Mouse (Mus musculus) brain, adult 2 months (tissue): ENCODE data around the gene Olfr493.

Source experiments
- DNase-seq: peaks from one replicate; pipeline ENCODE4 v3.0.0; 2011; ENCODE audit warnings: low read depth, low spot score

Olfr493 gene

DNA sequence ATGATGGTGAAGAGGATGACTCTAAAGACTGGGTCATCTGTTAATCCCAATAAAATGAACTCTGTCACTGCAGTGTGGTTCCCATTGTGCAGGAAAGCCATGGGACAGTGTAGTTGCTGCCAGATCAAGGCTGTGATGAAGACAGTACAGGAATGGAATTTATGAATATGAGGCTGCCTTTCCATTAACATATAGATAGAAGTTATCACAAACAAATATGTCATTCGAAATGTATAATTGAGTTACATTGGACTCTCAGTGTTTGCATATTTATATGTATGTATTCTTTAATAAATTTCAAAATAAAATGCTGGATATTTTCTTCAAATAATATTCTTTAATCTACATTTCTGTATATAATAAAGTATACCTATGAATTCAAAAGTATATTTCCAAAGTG lies at the start of gene Olfr493:
Gene Olfr493, minus strand, starts transcription at position 101 of the 400 bp plus-strand sequence.
- DNase-seq, result no peak

- no peak for DNase-seq
Measured at GRCm38 (mm10) chr7:108392867-108393266, 46.1 kb upstream of the Olfr493 start, which contains the start of gene Olfr495. Gene Olfr495, plus strand, starts transcription at chr7:108393167.

GRCm38 (mm10) chr7:108365035-108365434 lies 18.3 kb upstream of the Olfr493 start, which contains the start of gene Olfr494:
Gene Olfr494, plus strand, starts transcription at chr7:108365335.
- no peak for DNase-seq

DNA sequence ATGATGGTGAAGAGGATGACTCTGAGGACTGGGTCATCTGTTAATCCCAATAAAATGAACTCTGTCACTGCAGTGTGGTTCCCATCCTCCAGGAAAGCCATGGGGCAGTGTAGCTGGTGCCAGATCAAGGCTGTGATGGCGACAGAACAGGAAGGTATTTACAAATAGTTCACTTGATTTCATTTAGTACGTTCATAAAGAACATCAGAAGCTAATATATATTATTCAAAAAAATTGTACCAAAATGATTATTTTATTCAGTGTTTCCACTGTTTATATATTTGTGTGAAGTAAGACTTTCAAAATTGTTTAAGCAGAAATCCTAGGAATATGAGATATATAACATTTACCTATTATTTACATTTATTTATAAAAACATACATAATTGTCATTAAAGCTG lies 23.2 kb downstream of the Olfr493 start, which contains the start of gene Olfr492:
Gene Olfr492, minus strand, starts transcription at position 101 of the 400 bp plus-strand sequence.
- DNase-seq, result no peak

DNA sequence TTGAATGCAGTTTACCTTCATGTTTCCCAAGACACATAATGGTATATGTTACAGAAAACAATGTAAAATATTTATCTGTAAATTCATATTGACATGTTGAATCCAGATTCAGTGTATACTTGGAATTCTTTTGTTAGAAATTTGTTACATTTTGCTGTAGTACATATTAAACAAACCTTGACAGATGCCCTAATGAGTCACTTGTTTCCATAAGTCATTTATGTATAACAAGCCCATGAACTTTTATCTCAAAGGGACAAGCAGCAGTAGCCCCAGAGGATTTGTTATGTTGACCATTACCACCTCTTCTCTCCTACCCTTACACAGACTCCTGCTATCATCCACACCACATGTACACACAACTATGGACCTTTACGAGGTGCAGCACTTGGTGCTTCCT lies 33.6 kb downstream of the Olfr493 start, which contains the start of gene Olfr491:
Gene Olfr491, plus strand, starts transcription at position 301 of the 400 bp plus-strand sequence.
- DNase-seq, result no peak
